Mouse (Mus musculus) myocyte (in vitro differentiated cells): ENCODE measurements around the gene Trim21.

Source experiments
- CEBPB ChIP-seq: IDR thresholded peaks from 2 replicates; pipeline ENCODE4 v1.6.1; 2011; ENCODE audit warnings: mild to moderate bottlenecking, moderate library complexity; ENCODE audit not compliant: poor library complexity, insufficient read depth, severe bottlenecking
- E2F4 ChIP-seq: IDR thresholded peaks from one replicate; pipeline ENCODE4 v1.6.1; 2011; ENCODE audit warnings: mild to moderate bottlenecking, control low read depth, moderate library complexity; ENCODE audit not compliant: insufficient read depth
- MYOG ChIP-seq, 3 experiments: IDR thresholded peaks; one replicate each; pipeline ENCODE4 v1.6.1; 2011; ENCODE audit warnings: control low read depth in 2 of 3, low read depth in 2 of 3, mild to moderate bottlenecking in 2 of 3; ENCODE audit not compliant: insufficient read length in 2 of 3, control insufficient read depth in 1 of 3, insufficient read depth in 1 of 3
- POLR2A ChIP-seq: IDR thresholded peaks from one replicate; pipeline ENCODE4 v1.6.1; 2011; ENCODE audit warnings: low read depth, mild to moderate bottlenecking, control low read depth, moderate library complexity; ENCODE audit not compliant: insufficient read length
- POLR2AphosphoS2 ChIP-seq: IDR thresholded peaks from one replicate; pipeline ENCODE4 v1.6.1; 2011; ENCODE audit warnings: low read depth, control low read depth; ENCODE audit not compliant: insufficient read length
- TCF12 ChIP-seq: IDR thresholded peaks from one replicate; pipeline ENCODE4 v1.6.1; 2011; ENCODE audit warnings: mild to moderate bottlenecking, control low read depth; ENCODE audit not compliant: poor library complexity, insufficient read depth, severe bottlenecking
- USF1 ChIP-seq: IDR thresholded peaks from one replicate; pipeline ENCODE4 v1.6.1; 2011; ENCODE audit warnings: low read depth, mild to moderate bottlenecking, control low read depth, moderate library complexity

GRCm38 (mm10) chr7:102540596-102540995 is 24.7 kb downstream of the Trim21 start, which contains the start of gene Olfr548-ps1:
- no peak for TF ChIP-seq E2F4
- TF ChIP-seq POLR2A, result no peak
- TF ChIP-seq MYOG (IDR thresholded peaks at IDR 0.05; ENCODE audit: control insufficient read depth in 1 of 3, insufficient read depth in 1 of 3, insufficient read length in 2 of 3, low read depth in 2 of 3), result no peak
- TF ChIP-seq TCF12, result no peak
- no peak for TF ChIP-seq CEBPB
- no peak for TF ChIP-seq POLR2AphosphoS2
- no peak for TF ChIP-seq USF1
